Mouse (Mus musculus) heart, embryonic 13.5 days (tissue): ENCODE results near the gene Ercc6. TPM values are rescaled to one million over a fixed set of nuclear protein-coding genes. Genes with fewer than 3 reads are reported as not detected.

ENCODE experiments used
- ATAC-seq: fragments of 200-750 bp; cut with Nextera tagmentation; 2 replicates; pipeline ENCODE4 v1.8.0; 2017; ENCODE audit warnings: moderate TSS enrichment; ENCODE audit not compliant: insufficient number of reproducible peaks, low FRiP score, low TSS enrichment; ENCODE audit errors: extremely low read depth
- H3K27ac ChIP-seq: fragments of 300-500 bp; sonication (generic); replicated peaks from 2 replicates; pipeline ENCODE4 v1.5.1; 2015; ENCODE audit warnings: moderate library complexity, mild to moderate bottlenecking, inconsistent platforms
- H3K27me3 ChIP-seq: fragments of 300-500 bp; sonication (generic); replicated peaks from 2 replicates; pipeline ENCODE4 v1.6.1; 2015; ENCODE audit warnings: mild to moderate bottlenecking, inconsistent platforms
- H3K36me3 ChIP-seq: fragments of 300-500 bp; sonication (generic); 2 replicates; pipeline ENCODE4 v1.6.1; 2015; ENCODE audit warnings: mild to moderate bottlenecking, inconsistent platforms
- H3K4me1 ChIP-seq: fragments of 300-500 bp; sonication (generic); 2 replicates; pipeline ENCODE4 v1.6.1; 2015; ENCODE audit warnings: inconsistent platforms
- H3K4me2 ChIP-seq: fragments of 300-500 bp; sonication (generic); 2 replicates; pipeline ENCODE4 v1.6.1; 2015; ENCODE audit warnings: inconsistent platforms, mild to moderate bottlenecking, moderate library complexity
- H3K4me3 ChIP-seq: fragments of 300-500 bp; sonication (generic); 2 replicates; pipeline ENCODE4 v1.5.1; 2015; ENCODE audit warnings: moderate library complexity, mild to moderate bottlenecking, inconsistent platforms
- H3K9ac ChIP-seq: fragments of 300-500 bp; sonication (generic); 2 replicates; pipeline ENCODE4 v1.6.1; 2015; ENCODE audit warnings: inconsistent platforms, mild to moderate bottlenecking, moderate library complexity
- H3K9me3 ChIP-seq: fragments of 300-500 bp; sonication (generic); 2 replicates; pipeline ENCODE4 v1.6.1; 2016; ENCODE audit warnings: inconsistent platforms
- WGBS: fragments of 180-500 bp; shearing (Covaris S2); methylation state at CpG from one replicate; pipeline ENCODE4 v1.1.7; 2015; ENCODE audit warnings: mixed read lengths; 5-methylcytosine and 5-hydroxymethylcytosine counted together
- polyA plus RNA-seq: library from polyadenylated mRNA; unstranded; fragments of >200 nt; fragmentation: Nextera tagmentation; extraction: Ambion mirVana; gene quantifications from 2 replicates; pipeline ENCODE4 v1.2.1, GENCODE M21; 2015

The Ercc6 gene
- polyA plus RNA-seq, result 10.6 and 11.9 TPM in 2 replicates

DNA sequence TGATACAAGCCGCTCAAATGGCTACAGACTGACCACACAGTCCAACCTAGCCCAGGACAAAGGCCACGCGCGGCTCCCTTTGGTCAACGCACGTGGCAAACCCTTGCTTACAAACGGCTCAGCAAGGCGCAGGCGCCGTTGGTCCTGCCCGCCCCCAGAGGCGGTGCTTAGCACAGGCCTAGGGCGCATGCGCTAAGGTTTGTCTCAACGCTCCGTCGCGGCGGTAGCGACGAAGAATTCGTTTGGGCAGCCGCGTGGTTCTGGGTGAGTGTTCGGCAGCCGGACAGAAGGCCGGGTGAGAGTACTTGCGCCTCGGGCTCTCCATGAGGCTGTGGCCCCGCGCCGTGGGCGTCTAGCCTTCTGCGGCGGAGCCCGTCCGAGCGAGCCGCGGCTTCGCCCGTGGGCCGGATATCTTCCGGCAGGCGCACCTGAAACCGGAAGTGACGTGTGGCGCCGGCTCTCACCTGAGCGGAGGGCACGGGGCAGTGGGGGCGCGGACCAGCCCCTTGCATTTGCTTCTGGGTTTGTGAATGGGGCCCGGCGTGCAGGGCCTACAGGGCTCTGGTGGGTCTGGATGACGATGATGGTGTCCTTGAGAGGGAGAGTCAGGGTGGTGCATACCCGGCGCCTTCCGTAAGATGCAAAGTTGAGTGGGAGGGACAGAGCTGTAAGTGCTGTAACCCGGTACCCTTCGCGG lies at the start of gene Ercc6:
Gene Ercc6 (plus strand): TSS at position 186 of the 697 bp plus-strand sequence.
- Histone ChIP-seq H3K27me3 (no peaks in the 10 kb centered on the region; the same call in 1 of the 2 replicates), H3K4me3 (peak within 1 kb of the TSS; percentile 78), H3K4me2 (peak within 1 kb of the TSS; percentile 82), H3K27ac (peak within 1 kb of the TSS; percentile 64), H3K36me3 (peaks cover 19% of the 10 kb centered on the region), H3K4me1 (peaks cover 17% of the 10 kb centered on the region), H3K9me3 (no peaks in the 10 kb centered on the region), H3K9ac (peak within 1 kb of the TSS; percentile 84)
- ATAC-seq, result peak; percentile 89
- under 1% methylated on average over 62 of the region's 62 CpGs for WGBS

DNA sequence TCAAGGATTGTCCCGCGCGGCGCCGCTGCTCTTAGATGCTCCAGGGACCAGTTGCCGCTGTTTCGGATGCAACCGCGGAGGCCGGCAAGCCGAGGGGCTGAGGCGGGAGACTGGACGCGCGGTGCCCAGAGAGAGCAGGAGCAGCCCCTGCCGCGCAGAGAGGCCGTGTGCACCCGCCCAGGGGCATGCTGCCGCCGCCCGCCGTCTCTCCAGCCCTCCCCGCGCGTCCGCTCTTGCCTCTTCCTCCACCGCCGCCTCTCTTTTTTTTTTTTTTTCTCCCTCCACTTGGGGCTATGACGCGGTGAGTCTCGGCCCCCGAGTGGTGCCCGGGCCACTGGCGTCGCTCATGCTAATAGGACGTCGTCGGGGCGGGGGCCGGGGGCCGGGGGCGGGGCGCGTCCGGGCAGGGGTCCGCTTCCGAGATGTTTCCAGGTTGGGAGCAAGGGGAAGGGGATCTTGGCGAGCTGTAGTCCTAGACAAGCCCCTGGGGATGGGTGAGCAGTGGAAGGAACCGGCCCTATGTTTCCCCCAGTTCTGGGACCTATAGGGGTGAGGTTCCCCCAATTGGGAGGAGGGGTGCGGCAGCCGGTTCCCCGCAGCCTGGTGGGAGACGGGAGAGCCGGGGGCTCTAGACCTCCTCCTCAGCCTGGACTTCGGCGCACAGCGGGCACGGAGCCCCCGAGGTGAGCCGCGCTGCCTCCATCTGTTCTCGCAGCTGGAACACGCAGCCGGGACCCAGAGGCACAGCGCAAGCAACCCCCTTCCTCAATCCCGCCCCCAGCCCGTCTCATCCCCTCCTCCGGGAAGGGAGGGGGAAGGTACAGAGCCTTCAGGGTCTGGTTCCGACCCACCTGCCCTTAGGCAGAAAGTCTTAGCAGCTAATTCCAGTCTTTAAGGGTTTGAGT lies 48.5 kb upstream of the Ercc6 start, which contains the start of gene Slc18a3:
Gene Slc18a3 (minus strand): TSS at position 250 of the 905 bp plus-strand sequence.
- Histone ChIP-seq H3K4me2 (peak within 1 kb of the TSS; percentile 71), H3K27me3 (peaks cover 97% of the 10 kb centered on the region), H3K9ac (no peak within 1 kb of the TSS; the same call in 1 of the 2 replicates), H3K4me3 (peak within 1 kb of the TSS; percentile 49), H3K9me3 (no peaks in the 10 kb centered on the region), H3K36me3 (no peaks in the 10 kb centered on the region), H3K4me1 (peaks cover 25% of the 10 kb centered on the region), H3K27ac (no peak within 1 kb of the TSS)
- WGBS, result under 1% methylated on average over 60 of the region's 70 CpGs
- no peak for ATAC-seq

- ATAC-seq, result no peak
- Histone ChIP-seq H3K36me3 (no peaks in the 10 kb centered on the region), H3K4me2 (peak overlapping the region; percentile 71), H3K4me3 (peak overlapping the region; percentile 49), H3K27me3 (peaks cover 91% of the 10 kb centered on the region), H3K27ac (no peak overlapping the region), H3K9me3 (no peaks in the 10 kb centered on the region), H3K9ac (no peak overlapping the region), H3K4me1 (peaks cover 25% of the 10 kb centered on the region)
- 2% methylated on average over 8 of the region's 11 CpGs for WGBS
These were observed 47.8 kb upstream of the Ercc6 start for GRCm38 (mm10) chr14:32465506-32465870.

- no peak for ATAC-seq
- Histone ChIP-seq H3K27ac (no peak within 1 kb of the TSS), H3K4me3 (peak within 1 kb of the TSS; percentile 49), H3K4me1 (peaks cover 25% of the 10 kb centered on the region), H3K9me3 (no peaks in the 10 kb centered on the region), H3K4me2 (peak within 1 kb of the TSS; percentile 71), H3K27me3 (peaks cover 87% of the 10 kb centered on the region), H3K9ac (no peak within 1 kb of the TSS; the same call in 1 of the 2 replicates), H3K36me3 (no peaks in the 10 kb centered on the region)
- WGBS, result 13% methylated on average over 13 of the region's 13 CpGs
These were observed 47.4 kb upstream of the Ercc6 start, which contains the start of gene Chat for GRCm38 (mm10) chr14:32465889-32466288. Chat (minus strand) TSS chr14:32465989.

DNA sequence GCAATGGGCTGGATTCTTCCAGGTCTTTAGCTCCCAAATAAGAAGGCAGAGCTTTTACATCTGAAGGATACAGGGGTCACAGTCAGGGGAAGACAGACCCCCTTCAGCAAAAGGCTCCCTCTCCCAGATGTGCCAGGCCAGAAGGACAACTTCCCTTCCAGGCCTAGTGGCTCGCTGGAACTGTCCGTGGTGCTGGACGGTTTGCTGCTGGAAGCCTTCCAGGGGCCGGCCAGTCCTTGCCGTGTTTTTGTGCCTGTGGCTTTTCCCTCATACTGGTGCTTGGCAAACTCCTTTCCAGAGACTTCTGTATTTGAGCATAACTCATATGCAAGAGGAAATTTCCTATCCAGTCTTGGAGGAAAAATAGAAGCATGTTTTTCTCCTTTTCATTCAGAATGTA lies 45.7 kb upstream of the Ercc6 start:
- Histone ChIP-seq H3K9me3 (no peaks in the 10 kb centered on the region), H3K27me3 (peaks cover 79% of the 10 kb centered on the region), H3K36me3 (no peaks in the 10 kb centered on the region), H3K9ac (no peak overlapping the region), H3K4me2 (no peak overlapping the region), H3K4me1 (peaks cover 25% of the 10 kb centered on the region), H3K4me3 (no peak overlapping the region), H3K27ac (no peak overlapping the region)
- ATAC-seq, result no peak
- WGBS, result 6% methylated on average over 5 of the region's 5 CpGs

DNA sequence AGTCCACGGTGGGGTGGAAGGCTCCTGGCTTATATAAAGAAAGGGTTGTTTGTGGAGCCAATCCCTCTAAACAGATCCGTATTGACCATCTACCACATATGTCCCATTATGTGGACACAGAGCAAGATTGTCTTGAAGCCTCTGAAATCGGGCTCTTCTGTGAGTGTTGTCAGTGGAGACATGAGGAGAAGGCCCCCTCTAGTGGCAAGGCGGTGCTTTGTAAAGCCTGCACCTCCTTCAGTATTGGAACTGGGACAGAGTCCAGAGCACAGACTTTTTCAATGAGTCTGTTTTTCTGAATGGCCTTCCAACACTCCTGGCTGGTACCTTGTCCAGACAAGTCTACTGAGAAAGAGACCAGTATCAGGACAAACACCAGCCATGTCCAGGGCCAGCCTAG lies 40.3 kb upstream of the Ercc6 start:
- ATAC-seq, result no peak
- H3K4me2 ChIP-seq, result no peak overlapping the region
- H3K9me3 ChIP-seq, result no peaks in the 10 kb centered on the region
- H3K9ac ChIP-seq, result no peak overlapping the region
- no peak overlapping the region for H3K27ac ChIP-seq
- H3K27me3 ChIP-seq, result peaks cover 46% of the 10 kb centered on the region
- H3K36me3 ChIP-seq, result no peaks in the 10 kb centered on the region
- no peak overlapping the region for H3K4me3 ChIP-seq
- no peaks in the 10 kb centered on the region for H3K4me1 ChIP-seq
- 14% methylated on average over 4 of the region's 4 CpGs for WGBS

DNA sequence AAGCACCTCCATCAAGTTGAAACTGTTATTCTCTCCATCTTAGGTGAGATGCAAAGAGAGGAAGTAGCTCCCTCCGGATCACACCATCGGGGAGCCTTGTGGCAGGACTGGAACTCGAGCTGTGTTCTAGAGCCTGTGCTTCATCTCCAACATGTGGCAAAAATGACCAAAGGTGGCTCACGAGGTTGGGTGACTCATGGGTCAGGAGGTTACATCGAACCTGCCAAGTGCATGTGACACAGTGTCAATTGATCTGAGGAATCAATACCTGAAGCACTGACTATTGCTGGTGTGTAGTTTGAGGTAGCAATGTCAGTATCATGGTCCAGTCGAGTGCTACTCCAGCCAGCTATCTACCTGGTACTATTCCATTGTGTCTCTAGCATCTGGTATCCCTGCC lies 36.8 kb upstream of the Ercc6 start:
- Histone ChIP-seq H3K9me3 (no peaks in the 10 kb centered on the region), H3K4me2 (no peak overlapping the region), H3K27ac (no peak overlapping the region), H3K9ac (no peak overlapping the region), H3K4me3 (no peak overlapping the region), H3K4me1 (no peaks in the 10 kb centered on the region), H3K27me3 (peaks cover 33% of the 10 kb centered on the region), H3K36me3 (no peaks in the 10 kb centered on the region)
- WGBS, result 64% methylated on average over 6 of the region's 6 CpGs
- no peak for ATAC-seq

DNA sequence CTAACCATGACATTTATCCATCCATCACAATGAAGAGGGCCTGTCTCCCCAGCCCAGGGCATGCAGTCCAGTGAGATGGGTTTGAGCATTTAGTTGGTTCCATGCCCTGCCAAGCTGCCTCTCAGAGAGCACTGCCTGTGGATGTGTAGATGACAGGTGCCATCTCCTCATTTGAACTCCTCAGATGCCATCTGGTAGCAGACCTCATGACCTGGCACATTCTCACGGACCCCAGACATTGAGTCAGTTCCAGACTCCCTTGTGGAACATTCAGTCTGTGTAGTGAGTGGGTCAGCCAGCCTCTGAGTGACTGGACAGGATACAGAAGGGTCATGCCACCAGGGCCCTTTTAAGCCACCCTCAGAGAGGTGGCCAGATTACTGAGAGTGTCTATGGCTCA lies 35.7 kb upstream of the Ercc6 start:
- Histone ChIP-seq H3K4me3 (no peak overlapping the region), H3K27ac (no peak overlapping the region), H3K36me3 (no peaks in the 10 kb centered on the region), H3K4me2 (no peak overlapping the region), H3K4me1 (no peaks in the 10 kb centered on the region), H3K9ac (no peak overlapping the region), H3K9me3 (no peaks in the 10 kb centered on the region), H3K27me3 (peaks cover 27% of the 10 kb centered on the region)
- no peak for ATAC-seq
- 58% methylated on average over 1 of the region's 1 CpGs for WGBS

DNA sequence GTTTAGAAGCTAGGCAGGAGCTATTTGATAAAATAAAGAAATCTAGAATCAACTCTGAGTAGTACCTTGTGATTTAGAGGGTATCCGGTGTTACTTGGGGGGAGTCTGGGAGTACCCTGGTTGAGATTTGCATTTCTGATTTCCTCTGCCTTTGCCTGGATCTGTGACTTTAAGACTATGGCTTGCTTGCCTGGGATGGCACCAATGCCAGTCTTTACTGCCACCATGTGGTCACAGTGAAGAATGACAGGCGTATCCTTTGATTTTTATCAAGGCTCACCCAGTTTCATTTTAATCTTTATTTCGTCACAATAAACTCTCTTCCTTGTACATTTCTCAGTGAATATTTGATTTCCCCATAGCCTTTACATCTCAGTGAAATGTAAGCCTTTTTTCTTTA lies 31.3 kb upstream of the Ercc6 start:
- 9% methylated on average over 3 of the region's 3 CpGs for WGBS
- Histone ChIP-seq H3K36me3 (no peaks in the 10 kb centered on the region), H3K9ac (no peak overlapping the region), H3K4me1 (no peaks in the 10 kb centered on the region), H3K9me3 (no peaks in the 10 kb centered on the region), H3K4me2 (no peak overlapping the region), H3K27me3 (peaks cover 34% of the 10 kb centered on the region), H3K4me3 (no peak overlapping the region), H3K27ac (no peak overlapping the region)
- ATAC-seq, result no peak

- Histone ChIP-seq H3K27me3 (peaks cover 40% of the 10 kb centered on the region), H3K9me3 (no peaks in the 10 kb centered on the region), H3K27ac (no peak overlapping the region), H3K4me2 (peak overlapping the region; percentile 47), H3K4me3 (peak overlapping the region; percentile 11; the same call in 1 of the 2 replicates), H3K9ac (no peak overlapping the region), H3K4me1 (peaks cover 6% of the 10 kb centered on the region; the same call in 1 of the 2 replicates), H3K36me3 (no peaks in the 10 kb centered on the region)
- 15% methylated on average over 13 of the region's 13 CpGs for WGBS
- no peak for ATAC-seq
These were observed 20.8 kb upstream of the Ercc6 start for GRCm38 (mm10) chr14:32492521-32492920.

DNA sequence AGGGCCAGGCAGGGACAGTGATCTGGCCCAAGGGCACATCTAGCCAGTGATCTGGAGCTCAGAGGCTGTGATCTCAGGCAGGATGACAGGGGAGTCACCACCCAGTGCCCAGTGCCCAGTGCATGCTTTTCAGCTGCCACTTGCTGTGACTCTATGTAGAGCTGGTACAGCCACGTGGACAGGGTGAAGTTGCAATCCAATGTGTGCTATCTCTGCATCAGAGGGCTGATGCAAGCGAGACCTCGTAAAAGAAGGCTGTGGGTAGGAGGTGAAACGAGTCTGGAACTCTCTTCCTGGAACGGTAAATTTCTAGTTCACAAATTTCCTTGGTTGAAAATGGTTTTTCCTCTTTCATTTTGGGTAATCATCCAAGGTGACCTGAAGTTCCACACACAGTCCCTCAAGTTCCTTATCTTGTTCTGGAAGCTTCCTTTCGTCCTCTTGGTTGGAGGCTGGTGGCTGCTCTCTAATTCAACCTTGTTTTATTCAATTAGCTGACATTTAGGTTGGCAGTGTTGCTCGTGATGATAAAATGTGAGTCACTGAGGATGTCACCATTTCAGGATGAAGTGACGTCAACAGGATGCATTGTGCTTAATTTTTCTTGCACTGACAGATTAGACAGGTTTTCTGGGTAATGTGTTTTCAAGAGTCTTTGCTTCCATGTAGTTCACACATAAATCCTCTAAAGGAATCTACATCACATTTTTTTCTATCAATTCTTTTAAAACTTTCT lies 17.0 kb upstream of the Ercc6 start:
- no peak overlapping the region for H3K9ac ChIP-seq
- no peak for ATAC-seq
- no peak overlapping the region for H3K4me3 ChIP-seq
- peaks cover 6% of the 10 kb centered on the region; the same call in 1 of the 2 replicates for H3K4me1 ChIP-seq
- WGBS, result 63% methylated on average over 8 of the region's 8 CpGs
- H3K36me3 ChIP-seq, result no peaks in the 10 kb centered on the region
- peaks cover 30% of the 10 kb centered on the region for H3K27me3 ChIP-seq
- no peak overlapping the region for H3K4me2 ChIP-seq
- no peak overlapping the region for H3K27ac ChIP-seq
- H3K9me3 ChIP-seq, result no peaks in the 10 kb centered on the region
